Mouse (Mus musculus): ENCODE results near the gene Agbl2. TPM values are rescaled to one million over a fixed set of nuclear protein-coding genes. Genes with fewer than 3 reads are reported as not detected.

Gene Agbl2
- polyA plus RNA-seq (2015; fragmentation: Nextera tagmentation; extraction: Ambion mirVana): 0.17 and 1.1 TPM in 2 replicates

GRCm38 (mm10) chr2:90782458-90782857 is at the start of gene Agbl2:
Gene Agbl2, plus strand, starts transcription at chr2:90782727.

DNA sequence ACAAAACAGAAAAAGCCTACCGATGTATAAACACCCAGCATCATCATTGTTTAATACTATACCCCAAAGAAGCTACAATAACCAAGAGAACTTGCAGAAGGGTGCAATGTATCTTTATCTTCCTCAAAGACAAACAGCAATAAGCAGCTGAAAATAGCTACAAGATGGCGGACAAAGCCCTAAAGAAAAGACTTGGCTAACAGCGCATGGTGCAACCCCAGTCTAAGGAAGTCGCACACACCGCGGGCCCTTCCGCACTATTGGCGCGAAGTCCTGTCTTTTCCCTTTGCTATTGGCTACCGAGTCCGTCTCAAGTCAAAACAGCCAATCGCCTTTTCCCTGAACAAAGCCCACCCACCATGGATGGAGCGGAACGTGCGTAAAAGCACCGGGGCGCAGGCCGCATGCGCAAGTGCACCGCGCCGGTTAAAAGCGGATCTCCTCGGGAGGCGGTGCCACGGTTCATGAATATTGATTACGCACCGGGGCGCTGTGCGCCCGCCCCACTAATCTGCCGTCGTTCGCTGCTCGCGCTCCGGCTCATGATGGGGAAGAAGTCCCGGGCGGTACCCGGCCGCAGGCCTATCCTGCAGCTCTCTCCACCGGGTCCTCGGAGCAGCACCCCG is 37.4 kb upstream of the Agbl2 start, which contains the start of gene Fnbp4:
Fnbp4 (plus strand) TSS at position 318 of the 626 bp plus-strand sequence.

GRCm38 (mm10) chr2:90846955-90847680 is 64.6 kb downstream of the Agbl2 start, which contains the start of gene Mtch2:
Gene Mtch2, plus strand, starts transcription at chr2:90847155.

Other genes with a start within 250 kb of the Agbl2 start
- gene Ptprj, start 202.1 kb upstream of the Agbl2 start, polyA plus RNA-seq (2015; fragmentation: Nextera tagmentation; extraction: Ambion mirVana): 2.5 and 2.7 TPM in 2 replicates
- 13.5 and 13.9 TPM in 2 replicates for gene Nup160, start 105.5 kb upstream of the Agbl2 start, polyA plus RNA-seq (2015; fragmentation: Nextera tagmentation; extraction: Ambion mirVana)
- gene Fnbp4, start 37.4 kb upstream of the Agbl2 start, polyA plus RNA-seq (2015; fragmentation: Nextera tagmentation; extraction: Ambion mirVana): 29.9 and 60.0 TPM in 2 replicates
- gene Mtch2, start 64.4 kb downstream of the Agbl2 start, polyA plus RNA-seq (2015; fragmentation: Nextera tagmentation; extraction: Ambion mirVana): 145 and 195 TPM in 2 replicates
- gene C1qtnf4, start 103.1 kb downstream of the Agbl2 start, polyA plus RNA-seq (2015; fragmentation: Nextera tagmentation; extraction: Ambion mirVana): 19.2 and 33.7 TPM in 2 replicates
- 18.9 and 26.8 TPM in 2 replicates for gene Kbtbd4, start 122.0 kb downstream of the Agbl2 start, polyA plus RNA-seq (2015; fragmentation: Nextera tagmentation; extraction: Ambion mirVana)
- gene Ndufs3, start 122.1 kb downstream of the Agbl2 start, polyA plus RNA-seq (2015; fragmentation: Nextera tagmentation; extraction: Ambion mirVana): 248 and 388 TPM in 2 replicates
- 25.1 and 36.9 TPM in 2 replicates for gene Celf1, start 157.7 kb downstream of the Agbl2 start, polyA plus RNA-seq (2015; fragmentation: Nextera tagmentation; extraction: Ambion mirVana)